Mouse (Mus musculus) heart, embryonic 15.5 days (tissue): ENCODE measurements around the gene Tiam1. TPM values are rescaled to one million over a fixed set of nuclear protein-coding genes. Genes with fewer than 3 reads are reported as not detected.

ENCODE experiments used
- ATAC-seq: fragments of 200-750 bp; cut with Nextera tagmentation; replicated peaks from 2 replicates; pipeline ENCODE4 v1.8.0; 2017; ENCODE audit warnings: low read depth, moderate TSS enrichment; ENCODE audit not compliant: insufficient number of reproducible peaks, insufficient read depth, low FRiP score
- H3K27ac ChIP-seq: fragments of 300-500 bp; sonication (generic); 2 replicates; pipeline ENCODE4 v1.5.1; 2015; ENCODE audit warnings: mild to moderate bottlenecking, inconsistent platforms
- H3K27me3 ChIP-seq: fragments of 300-500 bp; sonication (generic); 2 replicates; pipeline ENCODE4 v1.6.1; 2015; ENCODE audit warnings: inconsistent platforms
- H3K36me3 ChIP-seq: fragments of 300-500 bp; sonication (generic); 2 replicates; pipeline ENCODE4 v1.6.1; 2015; ENCODE audit warnings: mild to moderate bottlenecking, inconsistent platforms
- H3K4me1 ChIP-seq: fragments of 300-500 bp; sonication (generic); replicated peaks from 2 replicates; pipeline ENCODE4 v1.6.1; 2015; ENCODE audit warnings: inconsistent platforms
- H3K4me2 ChIP-seq: fragments of 300-500 bp; sonication (generic); 2 replicates; pipeline ENCODE4 v1.6.1; 2015; ENCODE audit warnings: inconsistent platforms, mild to moderate bottlenecking, moderate library complexity
- H3K4me3 ChIP-seq: fragments of 300-500 bp; sonication (generic); 2 replicates; pipeline ENCODE4 v1.5.1; 2015; ENCODE audit warnings: mild to moderate bottlenecking, inconsistent platforms
- H3K9ac ChIP-seq: fragments of 300-500 bp; sonication (generic); 2 replicates; pipeline ENCODE4 v1.6.1; 2015; ENCODE audit warnings: mild to moderate bottlenecking, inconsistent platforms
- H3K9me3 ChIP-seq: fragments of 300-500 bp; sonication (generic); replicated peaks from 2 replicates; pipeline ENCODE4 v1.6.1; 2016; ENCODE audit warnings: inconsistent platforms
- WGBS: fragments of 180-500 bp; shearing (Covaris S2); methylation state at CpG from one replicate; pipeline ENCODE4 v1.1.7; 2015; ENCODE audit warnings: mixed read lengths; 5-methylcytosine and 5-hydroxymethylcytosine counted together
- polyA plus RNA-seq: library from polyadenylated mRNA; unstranded; fragments of >200 nt; fragmentation: Nextera tagmentation; extraction: Ambion mirVana; gene quantifications from 2 replicates; pipeline ENCODE4 v1.2.1, GENCODE M21; 2015

The Tiam1 gene
- polyA plus RNA-seq, 1 experiment from 2014 or later: 7.6 TPM

DNA sequence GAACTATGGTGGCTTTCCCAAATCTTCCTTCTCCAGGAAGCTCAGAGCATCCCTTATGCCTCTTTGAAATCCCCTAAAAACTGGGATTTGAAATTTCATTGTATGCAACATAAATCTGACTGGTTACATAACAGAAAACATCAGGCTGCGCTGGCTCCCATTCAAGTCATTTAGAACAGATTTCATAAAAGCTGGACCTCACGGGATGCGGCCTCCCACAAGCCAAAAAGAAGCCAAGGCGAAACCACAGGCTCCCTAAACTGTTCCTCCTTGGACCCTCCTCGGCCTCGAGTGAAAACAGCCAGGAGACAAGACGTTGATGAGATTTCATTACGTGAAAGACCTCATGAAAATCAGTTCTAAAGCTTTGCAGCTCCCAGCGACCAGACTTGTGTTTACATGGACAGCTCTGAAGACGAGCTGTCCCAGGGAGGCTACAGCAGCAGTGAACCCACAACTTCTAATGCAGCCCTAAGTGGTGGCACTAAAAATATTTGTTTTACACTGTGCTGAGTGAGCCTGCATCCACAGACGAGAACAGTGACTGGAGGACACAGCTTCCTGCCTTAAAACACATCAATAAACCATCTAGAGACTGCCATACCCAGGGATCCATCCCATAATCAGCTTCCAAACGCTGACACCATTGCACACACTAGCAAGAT is 96.9 kb downstream of the Tiam1 start:
- Histone ChIP-seq H3K4me3 (no peak overlapping the region), H3K27me3 (no peaks in the 10 kb centered on the region), H3K27ac (no peak overlapping the region), H3K4me1 (0 out of 2 replicates have a peak, but pooled peaks cover 2% of the 10 kb centered on the region), H3K9ac (no peak overlapping the region), H3K36me3 (no peaks in the 10 kb centered on the region), H3K4me2 (no peak overlapping the region), H3K9me3 (no peaks in the 10 kb centered on the region)
- no peak for ATAC-seq
- 71% methylated on average over 12 of the region's 12 CpGs for WGBS

DNA sequence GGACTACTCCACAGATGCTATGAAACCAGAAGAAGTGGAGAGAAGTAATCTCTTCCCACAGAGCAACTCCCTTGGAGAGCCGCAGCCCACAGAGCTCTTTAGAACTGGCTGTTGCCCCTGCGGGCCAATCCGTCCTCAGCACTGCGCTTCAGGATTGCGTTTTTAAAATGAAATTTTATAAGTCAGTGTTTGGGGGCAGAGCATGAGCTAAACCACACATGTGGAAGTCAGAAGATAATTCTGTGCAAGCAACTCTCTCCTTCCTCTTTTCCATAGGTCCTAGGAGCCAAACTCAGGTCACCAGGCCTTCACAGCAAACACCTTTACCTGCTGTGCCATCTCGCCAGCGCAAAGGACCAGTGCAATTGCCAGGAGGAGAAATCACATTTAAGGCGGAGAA is 98.0 kb downstream of the Tiam1 start:
- ATAC-seq: no peak
- Histone ChIP-seq H3K4me3 (no peak overlapping the region), H3K9me3 (no peaks in the 10 kb centered on the region), H3K27ac (no peak overlapping the region), H3K9ac (no peak overlapping the region), H3K36me3 (no peaks in the 10 kb centered on the region), H3K4me2 (no peak overlapping the region), H3K4me1 (0 out of 2 replicates have a peak, but pooled peaks cover 2% of the 10 kb centered on the region), H3K27me3 (no peaks in the 10 kb centered on the region)
- 90% methylated on average over 8 of the region's 8 CpGs for whole genome bisulfite sequencing

DNA sequence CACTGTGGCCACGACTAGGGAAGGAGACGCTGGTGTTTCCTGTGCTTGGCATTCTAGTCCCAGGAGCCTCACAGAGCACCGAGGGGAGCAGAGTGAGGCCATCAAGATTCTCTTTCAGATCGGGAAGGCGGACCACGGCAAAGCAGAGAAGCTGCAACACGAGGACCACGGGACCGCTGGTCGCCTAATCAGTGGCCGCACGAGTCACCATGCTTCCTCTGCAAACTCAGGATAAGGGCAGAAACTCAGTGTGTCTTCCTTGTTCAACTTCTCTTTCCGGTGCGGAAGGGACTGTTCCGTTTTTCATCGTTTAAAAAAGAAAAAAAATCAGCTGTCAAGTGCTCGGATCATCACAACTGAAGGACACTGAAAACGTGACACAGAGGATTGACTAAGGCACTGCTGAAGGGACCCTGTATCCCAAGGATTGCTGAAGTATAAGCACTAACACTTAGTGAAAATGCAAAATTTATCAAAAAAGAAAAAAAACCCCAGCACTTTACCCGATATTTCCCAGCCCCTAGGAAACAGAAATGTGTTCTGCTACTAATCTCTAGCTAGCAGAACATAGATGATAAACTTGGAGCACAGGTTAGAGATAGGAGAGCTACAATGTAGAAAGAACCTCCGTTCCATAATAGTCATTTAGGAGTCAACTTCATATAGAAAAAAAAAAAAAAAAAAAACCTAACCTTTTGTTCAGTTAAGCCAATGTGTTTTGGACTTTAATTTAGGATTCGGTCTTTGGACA is 99.4 kb downstream of the Tiam1 start:
- no peak for ATAC-seq
- Histone ChIP-seq H3K27me3 (no peaks in the 10 kb centered on the region), H3K9ac (no peak overlapping the region), H3K4me1 (0 out of 2 replicates have a peak, but pooled peaks cover 2% of the 10 kb centered on the region), H3K27ac (no peak overlapping the region), H3K4me3 (peak overlapping the region; percentile 17; the same call in 1 of the 2 replicates), H3K36me3 (no peaks in the 10 kb centered on the region), H3K4me2 (peak overlapping the region; percentile 41), H3K9me3 (no peaks in the 10 kb centered on the region)
- 63% methylated on average over 21 of the region's 21 CpGs for WGBS

DNA sequence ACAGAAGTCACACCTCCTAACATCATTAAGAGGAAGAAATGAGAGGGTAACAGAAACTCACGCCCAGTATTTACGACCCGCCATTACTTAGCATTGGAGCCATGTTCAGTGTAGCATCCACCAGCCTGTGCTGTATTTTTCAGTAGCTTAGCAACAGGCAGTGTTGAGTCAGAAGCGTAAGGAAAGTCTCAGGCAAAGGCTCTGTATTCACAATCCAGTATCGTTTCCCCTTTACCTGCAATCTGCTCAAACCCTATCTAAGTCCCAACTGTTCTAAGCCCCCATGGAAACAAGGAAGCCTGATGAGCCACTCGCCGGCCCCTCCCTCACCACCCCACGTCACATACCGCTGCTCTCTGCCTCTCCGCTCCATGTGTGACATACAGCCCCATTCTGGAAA is 100.7 kb downstream of the Tiam1 start:
- Histone ChIP-seq H3K36me3 (no peaks in the 10 kb centered on the region), H3K4me1 (0 out of 2 replicates have a peak, but pooled peaks cover 2% of the 10 kb centered on the region), H3K9ac (no peak overlapping the region), H3K27ac (no peak overlapping the region), H3K9me3 (no peaks in the 10 kb centered on the region), H3K4me3 (no peak overlapping the region), H3K27me3 (no peaks in the 10 kb centered on the region), H3K4me2 (no peak overlapping the region)
- ATAC-seq: no peak
- WGBS: 89% methylated on average over 10 of the region's 10 CpGs

DNA sequence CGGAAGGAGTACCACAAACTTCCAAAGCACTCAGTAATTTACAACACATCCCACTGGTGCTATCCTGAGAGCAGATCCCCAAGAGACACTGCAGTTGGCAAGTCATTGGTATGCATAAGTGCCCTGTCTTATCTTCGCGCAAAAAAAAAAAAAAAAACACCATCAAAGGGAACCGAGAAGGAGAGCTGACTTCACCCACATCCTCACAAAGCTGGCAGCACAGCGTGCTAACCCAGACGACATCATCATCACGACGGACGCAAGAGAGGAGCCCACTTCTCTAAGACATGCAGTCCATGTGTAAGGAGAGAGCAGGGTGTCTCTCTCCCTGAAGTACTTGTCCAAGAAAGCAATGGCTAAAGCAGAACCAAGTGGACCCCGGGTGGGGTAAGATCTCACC is 101.2 kb downstream of the Tiam1 start:
- no peaks in the 10 kb centered on the region for H3K36me3 ChIP-seq
- no peak overlapping the region for H3K9ac ChIP-seq
- no peak overlapping the region for H3K4me3 ChIP-seq
- WGBS: 45% methylated on average over 10 of the region's 10 CpGs
- no peaks in the 10 kb centered on the region for H3K27me3 ChIP-seq
- no peak for ATAC-seq
- no peak overlapping the region for H3K4me2 ChIP-seq
- H3K4me1 ChIP-seq: 0 out of 2 replicates have a peak, but pooled peaks cover 2% of the 10 kb centered on the region
- H3K27ac ChIP-seq: no peak overlapping the region
- H3K9me3 ChIP-seq: no peaks in the 10 kb centered on the region

DNA sequence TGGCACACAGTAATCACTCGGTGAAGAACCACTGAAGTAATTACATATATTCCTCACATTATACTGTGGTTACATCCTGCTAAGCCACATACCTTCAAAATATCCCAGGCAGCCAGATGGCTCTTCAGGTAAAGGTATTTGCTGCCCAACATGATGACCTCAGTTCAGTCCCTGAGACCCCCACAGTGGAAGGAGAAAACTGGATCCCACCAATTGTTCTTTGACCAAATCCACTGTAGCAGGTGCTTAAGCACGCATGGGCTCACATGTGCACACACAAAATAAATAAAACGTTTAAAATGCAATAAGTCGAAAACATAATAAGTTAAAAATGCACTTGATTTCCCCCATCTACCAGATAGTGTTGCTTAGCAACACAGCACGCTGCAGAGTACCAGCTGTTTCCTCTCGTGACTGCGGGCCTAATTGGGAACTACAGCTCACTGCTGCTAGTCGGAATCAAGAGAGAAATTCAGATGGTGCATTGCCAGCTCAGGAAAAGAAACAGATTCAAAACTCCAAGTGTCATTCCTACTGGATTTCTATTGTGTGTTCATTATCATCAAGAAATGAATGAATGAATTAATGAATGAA is 102.7 kb downstream of the Tiam1 start:
- 0 out of 2 replicates have a peak, but pooled peaks cover 2% of the 10 kb centered on the region for H3K4me1 ChIP-seq
- WGBS: 54% methylated on average over 8 of the region's 8 CpGs
- no peak overlapping the region for H3K4me2 ChIP-seq
- H3K27ac ChIP-seq: no peak overlapping the region
- no peak overlapping the region for H3K9ac ChIP-seq
- H3K9me3 ChIP-seq: no peaks in the 10 kb centered on the region
- H3K36me3 ChIP-seq: no peaks in the 10 kb centered on the region
- no peak overlapping the region for H3K4me3 ChIP-seq
- no peaks in the 10 kb centered on the region for H3K27me3 ChIP-seq
- ATAC-seq: no peak

DNA sequence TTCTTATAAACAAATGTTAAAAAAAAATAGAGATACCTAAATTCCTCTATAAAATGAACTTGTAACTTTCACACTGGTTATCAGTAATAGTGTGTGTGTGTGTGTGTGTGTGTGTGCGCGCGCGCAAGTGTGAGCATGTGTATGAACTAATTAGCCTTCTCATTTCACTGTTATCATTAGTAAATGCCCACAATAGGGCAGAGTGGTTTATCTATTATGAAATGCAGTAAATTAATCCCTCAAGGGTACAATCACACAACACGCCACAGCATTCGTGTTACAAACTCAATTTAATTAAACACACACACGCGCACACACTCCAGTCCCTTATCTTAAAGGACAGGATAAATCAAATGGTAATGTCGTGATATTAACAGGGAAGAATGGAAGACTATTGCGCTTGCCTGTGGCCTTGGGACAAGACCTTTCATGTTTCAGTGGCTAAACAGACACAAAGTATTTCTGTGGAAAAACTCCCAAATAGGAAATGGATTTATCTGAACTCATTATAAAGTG is 107.9 kb downstream of the Tiam1 start:
- no peak overlapping the region for H3K4me3 ChIP-seq
- H3K27ac ChIP-seq: no peak overlapping the region
- H3K27me3 ChIP-seq: no peaks in the 10 kb centered on the region
- no peak overlapping the region for H3K9ac ChIP-seq
- no peaks in the 10 kb centered on the region for H3K36me3 ChIP-seq
- no peaks in the 10 kb centered on the region for H3K4me1 ChIP-seq
- no peak overlapping the region for H3K4me2 ChIP-seq
- H3K9me3 ChIP-seq: no peaks in the 10 kb centered on the region
- 87% methylated on average over 10 of the region's 10 CpGs for WGBS
- no peak for ATAC-seq

DNA sequence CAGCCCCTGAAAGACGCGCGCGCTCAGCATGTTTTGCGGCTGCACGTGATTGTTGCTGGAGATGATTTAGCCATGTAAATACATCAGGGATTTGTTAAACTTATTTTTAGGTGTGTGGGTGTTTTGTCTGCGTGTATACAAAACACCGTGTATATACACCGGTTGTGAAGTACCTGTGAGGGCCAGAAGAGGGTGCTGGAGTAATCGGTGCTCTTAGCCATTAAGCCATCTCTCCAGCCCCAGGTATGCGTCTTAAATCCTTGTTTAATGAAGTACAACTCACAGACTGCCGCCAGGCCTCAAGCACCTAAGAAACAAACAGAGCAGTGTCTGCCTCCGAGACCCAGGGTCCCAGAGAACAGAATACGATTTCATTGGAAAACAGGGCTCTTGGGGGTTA is 113.2 kb downstream of the Tiam1 start:
- H3K4me3 ChIP-seq: no peak overlapping the region
- no peak overlapping the region for H3K4me2 ChIP-seq
- H3K9me3 ChIP-seq: no peaks in the 10 kb centered on the region
- H3K4me1 ChIP-seq: no peaks in the 10 kb centered on the region
- no peaks in the 10 kb centered on the region for H3K36me3 ChIP-seq
- no peak overlapping the region for H3K9ac ChIP-seq
- ATAC-seq: no peak
- WGBS: 94% methylated on average over 14 of the region's 14 CpGs
- H3K27me3 ChIP-seq: no peaks in the 10 kb centered on the region
- H3K27ac ChIP-seq: no peak overlapping the region

DNA sequence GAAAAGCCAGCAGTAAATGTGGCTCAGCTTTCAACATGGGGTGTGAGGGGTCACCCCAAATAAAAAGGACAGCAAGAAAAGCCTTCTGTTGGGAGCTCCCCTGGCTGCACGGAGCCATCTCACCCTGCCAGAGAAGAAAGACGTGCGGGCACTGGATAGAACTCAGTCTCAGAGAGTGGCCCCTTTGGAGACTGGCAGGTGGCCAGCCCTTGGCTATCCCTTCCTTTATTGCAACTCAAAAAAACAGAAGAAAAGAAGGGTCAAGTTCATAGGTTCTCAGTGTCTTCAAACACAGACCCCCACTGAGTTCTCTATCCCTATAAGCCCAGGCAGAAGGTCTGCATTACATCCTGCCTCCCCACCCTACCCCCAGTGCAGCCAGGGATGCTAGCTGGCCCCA is 115.7 kb downstream of the Tiam1 start:
- Histone ChIP-seq H3K27ac (no peak overlapping the region), H3K9ac (no peak overlapping the region), H3K9me3 (no peaks in the 10 kb centered on the region), H3K4me2 (no peak overlapping the region), H3K4me1 (no peaks in the 10 kb centered on the region; the same call in 1 of the 2 replicates), H3K27me3 (no peaks in the 10 kb centered on the region), H3K36me3 (no peaks in the 10 kb centered on the region), H3K4me3 (no peak overlapping the region)
- ATAC-seq: no peak
- WGBS: 79% methylated on average over 3 of the region's 3 CpGs

DNA sequence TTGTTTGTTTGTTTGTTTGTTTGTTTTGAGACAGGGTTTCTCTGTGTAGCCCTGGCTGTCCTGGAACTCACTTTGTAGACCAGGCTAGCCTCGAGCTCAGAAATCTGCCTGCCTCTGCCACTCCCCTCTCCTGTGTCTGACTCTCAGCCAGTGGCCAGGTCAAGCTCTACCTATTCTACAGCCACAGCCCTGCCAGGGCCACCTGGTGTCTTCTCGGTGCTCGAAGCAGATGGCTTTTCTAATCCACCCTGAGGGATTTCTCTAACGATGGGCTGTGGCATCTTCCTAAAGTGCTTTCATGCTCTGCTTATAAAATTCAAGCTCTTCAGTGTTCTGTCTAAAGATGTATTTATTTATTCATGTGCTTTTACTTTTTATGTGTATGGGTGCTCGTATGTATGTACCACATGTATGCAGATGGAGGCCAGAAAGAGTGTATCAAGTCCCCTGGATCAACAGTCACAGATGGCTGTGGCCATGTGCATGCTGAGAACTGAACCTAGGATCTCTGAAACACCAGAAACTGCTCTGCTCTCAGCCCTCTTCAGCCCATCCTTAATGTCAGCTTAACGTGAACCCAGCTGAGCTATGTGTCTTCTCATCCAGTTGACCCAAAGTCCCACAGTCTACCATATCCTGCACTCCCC is 117.9 kb downstream of the Tiam1 start:
- WGBS: 89% methylated on average over 6 of the region's 6 CpGs
- Histone ChIP-seq H3K27ac (no peak overlapping the region), H3K27me3 (no peaks in the 10 kb centered on the region), H3K4me2 (no peak overlapping the region), H3K36me3 (no peaks in the 10 kb centered on the region), H3K4me3 (no peak overlapping the region), H3K4me1 (no peaks in the 10 kb centered on the region; the same call in 1 of the 2 replicates), H3K9me3 (no peaks in the 10 kb centered on the region), H3K9ac (no peak overlapping the region)
- ATAC-seq: no peak

DNA sequence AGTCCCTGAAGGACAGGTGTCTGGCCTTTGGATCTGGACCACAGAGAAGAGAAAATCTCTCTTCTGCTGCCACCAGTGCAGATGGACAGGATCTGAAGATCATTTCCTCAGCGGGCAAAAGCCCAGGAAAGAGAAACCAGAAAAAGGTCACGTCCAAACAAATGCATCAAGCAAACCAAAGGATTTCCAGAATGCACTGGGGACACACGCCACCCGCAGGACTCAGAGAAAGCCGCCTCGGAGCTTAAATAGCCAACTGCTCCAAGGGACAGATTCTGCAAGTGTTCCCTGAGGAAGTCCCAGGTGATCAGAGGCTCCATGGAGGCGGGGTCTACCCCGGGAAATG is 119.9 kb downstream of the Tiam1 start:
- Histone ChIP-seq H3K27ac (no peak overlapping the region), H3K4me1 (no peaks in the 10 kb centered on the region; the same call in 1 of the 2 replicates), H3K9ac (no peak overlapping the region), H3K27me3 (no peaks in the 10 kb centered on the region), H3K4me3 (no peak overlapping the region), H3K36me3 (no peaks in the 10 kb centered on the region), H3K9me3 (no peaks in the 10 kb centered on the region), H3K4me2 (no peak overlapping the region)
- 91% methylated on average over 8 of the region's 8 CpGs for WGBS
- no peak for ATAC-seq
